Mouse (Mus musculus): ENCODE measurements around the gene Rbpjl. TPM values are rescaled to one million over a fixed set of nuclear protein-coding genes. Genes with fewer than 3 reads are reported as not detected.

Gene Rbpjl
- polyA plus RNA-seq, 1 experiment from 2014 or later: not detected

GRCm38 (mm10) chr2:164430697-164431096, 27.8 kb downstream of the Rbpjl start:
- Histone ChIP-seq H3K4me1 (ENCODE audit: control insufficient read depth, insufficient read depth, low read length) (no peaks in the 10 kb centered on the region), H3K27me3 (replicated peaks; ENCODE audit: control insufficient read depth, insufficient read depth, low read length) (no peaks in the 10 kb centered on the region), H3K9ac (ENCODE audit: low read length) (no peak overlapping the region), H3K27ac (ENCODE audit: low read depth, low read length) (no peak overlapping the region), H3K9me3 (replicated peaks; ENCODE audit: control insufficient read depth, low read length) (no peaks in the 10 kb centered on the region), H3K36me3 (ENCODE audit: control insufficient read depth, insufficient read depth, low read length) (no peaks in the 10 kb centered on the region), H3K4me3 (ENCODE audit: low read depth, low read length) (no peak overlapping the region), H3K4me2 (ENCODE audit: low read length) (no peak overlapping the region)
- DNase-seq (ENCODE audit: low spot score) (no peak), ATAC-seq (no peak)
- WGBS: 19% methylated on average over 7 of the region's 7 CpGs

- no peaks in the 10 kb centered on the region for H3K4me1 ChIP-seq (ENCODE audit: control insufficient read depth, insufficient read depth, low read length)
- H3K27ac ChIP-seq (ENCODE audit: low read depth, low read length): no peak overlapping the region
- no peaks in the 10 kb centered on the region for H3K9me3 ChIP-seq (replicated peaks; ENCODE audit: control insufficient read depth, low read length)
- H3K4me3 ChIP-seq (ENCODE audit: low read depth, low read length): no peak overlapping the region
- no peak for ATAC-seq
- no peaks in the 10 kb centered on the region for H3K27me3 ChIP-seq (replicated peaks; ENCODE audit: control insufficient read depth, insufficient read depth, low read length)
- no peak for DNase-seq (ENCODE audit: low spot score)
- WGBS: 69% methylated on average over 9 of the region's 9 CpGs
- no peak overlapping the region for H3K4me2 ChIP-seq (ENCODE audit: low read length)
- no peaks in the 10 kb centered on the region for H3K36me3 ChIP-seq (ENCODE audit: control insufficient read depth, insufficient read depth, low read length)
- H3K9ac ChIP-seq (ENCODE audit: low read length): no peak overlapping the region
Observed at GRCm38 (mm10) chr2:164431676-164432465, 28.9 kb downstream of the Rbpjl start.

GRCm38 (mm10) chr2:164432541-164433191, 29.7 kb downstream of the Rbpjl start:
- 41% methylated on average over 22 of the region's 22 CpGs for WGBS
- Histone ChIP-seq H3K27me3 (replicated peaks; ENCODE audit: control insufficient read depth, insufficient read depth, low read length) (no peaks in the 10 kb centered on the region), H3K27ac (ENCODE audit: low read depth, low read length) (no peak overlapping the region), H3K4me3 (ENCODE audit: low read depth, low read length) (no peak overlapping the region), H3K9ac (ENCODE audit: low read length) (no peak overlapping the region), H3K36me3 (ENCODE audit: control insufficient read depth, insufficient read depth, low read length) (no peaks in the 10 kb centered on the region), H3K4me2 (ENCODE audit: low read length) (no peak overlapping the region), H3K9me3 (replicated peaks; ENCODE audit: control insufficient read depth, low read length) (no peaks in the 10 kb centered on the region), H3K4me1 (ENCODE audit: control insufficient read depth, insufficient read depth, low read length) (no peaks in the 10 kb centered on the region)
- DNase-seq (ENCODE audit: low spot score) (no peak), ATAC-seq (no peak)

DNA sequence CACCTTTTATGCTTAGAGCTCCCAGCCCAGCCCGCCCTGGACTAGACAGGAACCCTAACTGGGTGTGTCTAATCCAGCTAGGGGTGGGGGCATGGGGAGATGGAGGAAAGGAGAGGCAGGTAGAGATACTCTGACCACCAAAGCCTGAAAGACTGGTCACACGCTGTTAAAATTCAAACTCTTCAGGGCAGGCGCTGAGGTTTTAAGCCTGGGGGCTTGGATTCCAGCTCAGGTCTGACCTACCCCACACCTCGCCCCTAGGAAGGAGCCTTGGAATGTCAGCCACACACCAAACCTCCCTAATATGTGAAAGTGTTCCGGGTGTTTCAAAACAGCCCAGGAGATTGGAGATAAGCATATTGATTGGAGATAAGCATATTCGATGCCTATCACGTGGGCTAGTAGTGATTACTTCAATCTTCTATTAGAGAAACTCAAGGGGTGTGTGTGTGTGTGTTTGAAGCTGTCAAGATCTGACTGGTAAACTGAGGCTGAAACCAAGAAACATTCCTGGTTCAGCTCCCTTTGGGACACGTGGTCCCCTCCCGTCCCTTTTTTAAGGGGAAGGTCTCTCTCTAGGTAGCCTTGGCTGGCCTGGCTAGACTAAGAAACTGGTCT, 30.4 kb downstream of the Rbpjl start:
- Histone ChIP-seq H3K4me1 (ENCODE audit: control insufficient read depth, insufficient read depth, low read length) (no peaks in the 10 kb centered on the region), H3K4me2 (ENCODE audit: low read length) (no peak overlapping the region), H3K36me3 (ENCODE audit: control insufficient read depth, insufficient read depth, low read length) (no peaks in the 10 kb centered on the region), H3K27me3 (replicated peaks; ENCODE audit: control insufficient read depth, insufficient read depth, low read length) (no peaks in the 10 kb centered on the region), H3K27ac (ENCODE audit: low read depth, low read length) (no peak overlapping the region), H3K9me3 (replicated peaks; ENCODE audit: control insufficient read depth, low read length) (no peaks in the 10 kb centered on the region), H3K4me3 (ENCODE audit: low read depth, low read length) (no peak overlapping the region), H3K9ac (ENCODE audit: low read length) (no peak overlapping the region)
- no peak for ATAC-seq
- no peak for DNase-seq (ENCODE audit: low spot score)
- WGBS: 86% methylated on average over 9 of the region's 9 CpGs

DNA sequence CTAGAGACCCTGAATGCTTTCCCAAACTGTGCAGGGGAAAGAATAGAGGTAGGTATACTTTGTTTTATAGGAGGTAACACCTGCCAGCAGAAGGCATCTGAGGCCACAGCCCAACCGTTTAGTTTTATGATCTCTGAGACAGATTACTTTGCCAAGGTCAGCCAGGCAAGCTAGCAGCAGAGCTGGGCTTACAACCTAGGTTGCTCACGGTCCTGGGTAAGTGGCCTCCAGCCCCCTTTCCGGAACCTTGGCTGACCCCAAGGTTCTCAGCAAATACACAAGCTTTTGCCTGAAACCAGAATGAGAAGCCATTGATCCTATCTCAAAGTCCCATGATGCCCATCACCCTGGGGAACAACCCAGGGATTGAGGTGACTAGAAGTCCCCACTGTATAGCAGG, 31.7 kb downstream of the Rbpjl start:
- Histone ChIP-seq H3K9me3 (replicated peaks; ENCODE audit: control insufficient read depth, low read length) (no peaks in the 10 kb centered on the region), H3K9ac (ENCODE audit: low read length) (no peak overlapping the region), H3K36me3 (ENCODE audit: control insufficient read depth, insufficient read depth, low read length) (no peaks in the 10 kb centered on the region), H3K27ac (ENCODE audit: low read depth, low read length) (no peak overlapping the region), H3K27me3 (replicated peaks; ENCODE audit: control insufficient read depth, insufficient read depth, low read length) (no peaks in the 10 kb centered on the region), H3K4me3 (ENCODE audit: low read depth, low read length) (no peak overlapping the region), H3K4me1 (ENCODE audit: control insufficient read depth, insufficient read depth, low read length) (no peaks in the 10 kb centered on the region), H3K4me2 (ENCODE audit: low read length) (no peak overlapping the region)
- WGBS: 90% methylated on average over 3 of the region's 3 CpGs
- ATAC-seq: no peak
- DNase-seq (ENCODE audit: low spot score): no peak

DNA sequence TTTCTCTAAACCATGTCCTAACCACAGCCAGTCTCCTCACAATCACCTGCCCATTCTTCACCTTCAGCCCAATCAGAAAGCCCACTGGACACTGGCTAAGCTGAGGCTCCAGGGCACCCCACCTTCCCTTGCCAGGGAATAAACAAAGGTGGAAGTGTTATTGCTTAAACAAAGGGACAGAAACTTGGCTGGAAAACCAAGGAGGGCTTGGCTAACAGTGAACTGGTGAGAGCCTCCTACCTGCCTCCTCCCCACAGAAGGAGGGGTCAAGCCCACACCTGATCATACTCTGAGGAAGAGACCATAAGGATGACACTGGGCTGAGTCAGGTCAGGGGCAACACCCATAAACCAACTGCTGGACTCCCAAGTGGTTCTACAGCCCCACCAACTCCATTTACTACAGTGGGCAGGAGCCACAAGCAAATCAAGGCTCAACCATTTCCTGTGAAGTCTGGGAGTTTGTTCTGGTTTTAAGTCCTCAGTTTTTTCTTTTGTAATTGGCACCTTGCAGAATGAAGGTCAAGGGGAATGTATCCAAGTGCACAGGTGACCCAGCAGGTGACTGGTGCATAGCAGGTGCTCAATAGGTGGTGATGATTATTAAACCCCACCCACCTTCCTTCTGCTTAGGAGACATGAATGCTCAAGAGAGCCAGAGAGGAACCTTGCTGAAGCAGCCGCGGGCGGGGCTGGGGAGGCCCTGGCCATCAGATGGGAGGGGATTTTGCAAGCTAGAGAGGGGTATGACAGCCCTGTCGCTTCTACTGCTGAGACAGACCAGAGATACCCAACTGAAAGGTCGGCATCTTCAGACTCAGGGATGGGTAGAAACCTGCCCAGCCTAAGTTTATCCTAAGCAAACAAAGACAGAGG, 32.5 kb downstream of the Rbpjl start:
- DNase-seq (ENCODE audit: low spot score) (no peak), ATAC-seq (no peak)
- Histone ChIP-seq H3K4me1 (ENCODE audit: control insufficient read depth, insufficient read depth, low read length) (no peaks in the 10 kb centered on the region), H3K4me2 (ENCODE audit: low read length) (no peak overlapping the region), H3K9ac (ENCODE audit: low read length) (no peak overlapping the region), H3K27me3 (replicated peaks; ENCODE audit: control insufficient read depth, insufficient read depth, low read length) (no peaks in the 10 kb centered on the region), H3K27ac (ENCODE audit: low read depth, low read length) (no peak overlapping the region), H3K9me3 (replicated peaks; ENCODE audit: control insufficient read depth, low read length) (no peaks in the 10 kb centered on the region), H3K36me3 (ENCODE audit: control insufficient read depth, insufficient read depth, low read length) (no peaks in the 10 kb centered on the region), H3K4me3 (ENCODE audit: low read depth, low read length) (no peak overlapping the region)
- WGBS: 64% methylated on average over 5 of the region's 5 CpGs

GRCm38 (mm10) chr2:164436215-164436913, 33.4 kb downstream of the Rbpjl start:
- ATAC-seq: no peak
- no peak for DNase-seq (ENCODE audit: low spot score)
- 21% methylated on average over 8 of the region's 8 CpGs for WGBS
- no peaks in the 10 kb centered on the region for H3K4me1 ChIP-seq (ENCODE audit: control insufficient read depth, insufficient read depth, low read length)
- H3K27ac ChIP-seq (ENCODE audit: low read depth, low read length): no peak overlapping the region
- H3K4me2 ChIP-seq (ENCODE audit: low read length): no peak overlapping the region
- no peaks in the 10 kb centered on the region for H3K9me3 ChIP-seq (replicated peaks; ENCODE audit: control insufficient read depth, low read length)
- H3K9ac ChIP-seq (ENCODE audit: low read length): no peak overlapping the region
- no peaks in the 10 kb centered on the region for H3K36me3 ChIP-seq (ENCODE audit: control insufficient read depth, insufficient read depth, low read length)
- H3K27me3 ChIP-seq (replicated peaks; ENCODE audit: control insufficient read depth, insufficient read depth, low read length): no peaks in the 10 kb centered on the region
- H3K4me3 ChIP-seq (ENCODE audit: low read depth, low read length): no peak overlapping the region

DNA sequence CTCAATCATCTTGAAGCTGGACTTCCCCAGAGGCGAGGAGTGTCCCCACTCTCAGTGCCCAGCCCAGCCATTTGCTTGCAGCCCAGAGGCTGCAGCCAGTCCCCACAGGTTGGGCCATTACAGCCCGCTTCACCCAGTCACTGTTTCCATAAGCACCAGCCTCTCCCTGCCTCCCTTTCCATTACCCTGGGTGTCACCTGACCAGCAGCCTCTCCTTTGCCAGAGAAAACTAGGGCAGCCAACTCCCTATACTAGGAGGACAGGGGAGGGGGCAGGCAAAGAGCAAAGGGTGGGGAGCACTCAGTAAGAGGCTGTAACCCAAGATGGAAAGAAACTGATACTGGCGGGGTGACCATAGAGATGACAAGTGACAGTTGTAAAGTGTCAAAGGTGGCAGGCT, 34.0 kb downstream of the Rbpjl start:
- no peak for DNase-seq (ENCODE audit: low spot score)
- Histone ChIP-seq H3K27me3 (replicated peaks; ENCODE audit: control insufficient read depth, insufficient read depth, low read length) (no peaks in the 10 kb centered on the region), H3K4me2 (ENCODE audit: low read length) (no peak overlapping the region), H3K4me3 (ENCODE audit: low read depth, low read length) (no peak overlapping the region), H3K9ac (ENCODE audit: low read length) (no peak overlapping the region), H3K4me1 (ENCODE audit: control insufficient read depth, insufficient read depth, low read length) (peaks cover under 1% of the 10 kb centered on the region; the same call in 1 of the 2 replicates), H3K9me3 (replicated peaks; ENCODE audit: control insufficient read depth, low read length) (no peaks in the 10 kb centered on the region), H3K27ac (ENCODE audit: low read depth, low read length) (no peak overlapping the region), H3K36me3 (ENCODE audit: control insufficient read depth, insufficient read depth, low read length) (no peaks in the 10 kb centered on the region)
- no peak for ATAC-seq
- WGBS: 63% methylated on average over 3 of the region's 3 CpGs
